Mouse (Mus musculus) embryonic fibroblast, embryonic 13.5 days (primary cell): ENCODE measurements at regions not wholly inside any gene's neighbourhood (a gene's known extent, or its start where the extent isn't known, plus 50 kb on each side); places are given as distances from the start of the nearest gene placed in this dataset.

Experiments used
- CTCF ChIP-seq: IDR thresholded peaks from 2 replicates; pipeline ENCODE4 v1.5.1; 2011; ENCODE audit warnings: mild to moderate bottlenecking, control low read depth, low read length, moderate library complexity, borderline replicate concordance; ENCODE audit not compliant: insufficient read depth
- POLR2A ChIP-seq: IDR thresholded peaks from 2 replicates; pipeline ENCODE4 v1.6.1; 2011; ENCODE audit warnings: low read depth, mild to moderate bottlenecking, control low read depth, low read length, moderate library complexity

- TF ChIP-seq CTCF (no peak), POLR2A (no peak)
Observed at GRCm38 (mm10) chr14:61810836-61811235, 203.6 kb downstream of the Kcnrg start.
